Mouse (Mus musculus) right cerebral cortex, postnatal 36 days (tissue): ENCODE data around the gene Eftud2.

Experiments
- DNase-seq, 2 experiments: peaks; one replicate each; pipeline ENCODE4 v3.0.0; 2022; ENCODE audit warnings: low spot score in 2 of 2, mixed read lengths in 1 of 2

Eftud2 gene

DNA sequence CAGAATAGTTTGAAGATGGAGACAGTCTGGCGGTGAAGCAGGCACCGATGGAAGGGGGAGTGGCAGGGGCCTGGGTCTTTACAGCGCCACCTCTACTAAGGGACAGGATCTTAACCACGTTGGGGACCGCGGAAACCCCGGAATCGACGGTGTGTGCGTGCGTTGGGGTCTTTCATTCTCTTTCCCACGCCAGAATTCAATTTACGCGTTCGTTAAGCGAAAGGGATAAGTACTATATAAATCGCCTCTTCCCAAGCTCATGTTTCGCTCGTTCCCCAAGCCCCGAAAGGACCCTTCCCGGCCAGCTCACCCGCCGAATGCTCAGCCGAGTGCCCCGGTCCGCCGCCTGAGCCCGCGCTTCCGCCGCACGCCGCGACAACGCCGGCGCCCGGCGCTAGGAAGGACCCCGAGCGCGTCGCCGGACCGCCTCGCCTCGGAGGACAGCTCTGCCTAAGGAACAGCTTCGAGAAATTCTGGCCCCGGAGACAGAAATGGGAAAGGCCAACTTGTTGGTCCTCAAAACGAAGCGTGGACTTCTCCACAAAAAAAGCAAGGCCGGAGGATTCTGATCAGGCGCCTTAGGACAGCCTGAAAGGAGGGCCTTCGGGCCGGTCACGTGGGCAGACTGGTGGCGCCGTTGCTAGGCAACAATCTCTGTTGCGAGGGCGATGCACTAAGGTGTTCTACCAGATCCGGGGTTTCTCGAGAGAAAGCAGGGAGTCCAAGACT lies at the start of gene Eftud2, which contains the start of gene Ccdc103:
TSS of gene Eftud2 (minus strand) at position 401 of the 729 bp plus-strand sequence.
TSS of gene Ccdc103 (plus strand) at position 620 of the 729 bp plus-strand sequence.
- peak; percentile 90 to 92 for DNase-seq

DNA sequence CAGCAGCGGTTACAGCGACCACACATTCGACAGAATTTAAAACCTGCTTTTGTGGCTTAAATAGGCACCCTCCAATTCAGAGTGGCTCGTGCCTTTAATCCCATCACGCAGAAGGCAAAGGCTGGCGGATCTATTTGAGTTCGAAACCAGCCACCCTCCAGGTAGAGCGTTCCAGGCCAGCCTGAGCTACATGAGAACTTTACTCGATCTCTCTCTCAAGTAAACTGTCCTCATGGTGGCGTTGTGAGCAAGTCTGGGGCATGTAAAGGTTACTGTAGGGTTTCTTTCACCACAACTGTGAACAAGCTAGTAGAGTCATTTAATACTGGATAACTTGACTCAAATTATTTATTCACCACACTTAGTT lies 44.5 kb upstream of the Eftud2 start:
- DNase-seq: no peak

DNA sequence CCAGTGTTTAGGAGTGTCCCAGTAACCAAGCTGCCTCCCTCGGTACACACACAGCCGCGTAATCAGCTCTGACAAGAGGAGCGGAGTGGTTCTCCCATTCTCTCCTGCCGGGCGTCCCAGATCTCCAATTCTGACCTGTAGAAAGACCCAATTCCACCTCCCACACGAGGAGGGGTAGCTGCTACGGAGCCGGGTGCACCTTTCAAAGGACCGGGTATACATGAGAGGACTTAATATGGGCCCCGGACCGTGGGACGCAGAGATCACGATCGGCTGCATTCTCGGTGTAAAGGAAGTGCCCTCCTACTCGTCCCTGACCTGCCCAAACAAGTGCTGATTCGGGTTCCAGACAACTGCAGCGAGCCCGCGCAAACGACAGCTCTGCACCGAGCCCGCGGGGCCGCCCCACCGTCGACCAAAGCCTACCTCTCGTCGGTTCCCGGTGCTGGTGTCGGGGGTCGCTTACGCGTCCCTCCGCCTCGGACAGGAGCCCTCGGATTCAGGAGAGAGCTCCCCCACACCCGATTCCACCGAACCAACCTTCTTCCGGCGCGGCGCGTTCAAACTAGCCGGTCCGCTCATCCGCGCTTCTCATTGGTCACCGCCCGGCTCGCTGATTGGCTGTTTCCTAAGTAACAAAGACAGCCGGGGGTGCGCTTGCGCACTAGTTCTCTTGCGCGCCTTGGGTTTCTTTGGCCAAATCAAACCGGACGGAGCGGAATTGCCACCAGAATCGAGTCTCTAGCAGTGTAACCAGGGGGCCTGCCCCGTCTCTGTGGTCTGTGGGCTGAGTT lies 44.0 kb upstream of the Eftud2 start, which contains the start of gene Kif18b:
TSS of gene Kif18b (minus strand) at position 568 of the 794 bp plus-strand sequence.
- DNase-seq: peak; percentile 91 to 93

GRCm38 (mm10) chr11:102921491-102921890 lies 40.7 kb upstream of the Eftud2 start:
- DNase-seq: no peak

GRCm38 (mm10) chr11:102918077-102918476 lies 37.3 kb upstream of the Eftud2 start:
- DNase-seq: no peak

GRCm38 (mm10) chr11:102915380-102915779 lies 34.6 kb upstream of the Eftud2 start:
- DNase-seq: no peak

- no peak for DNase-seq
Observed at GRCm38 (mm10) chr11:102911376-102911775, 30.6 kb upstream of the Eftud2 start.

DNA sequence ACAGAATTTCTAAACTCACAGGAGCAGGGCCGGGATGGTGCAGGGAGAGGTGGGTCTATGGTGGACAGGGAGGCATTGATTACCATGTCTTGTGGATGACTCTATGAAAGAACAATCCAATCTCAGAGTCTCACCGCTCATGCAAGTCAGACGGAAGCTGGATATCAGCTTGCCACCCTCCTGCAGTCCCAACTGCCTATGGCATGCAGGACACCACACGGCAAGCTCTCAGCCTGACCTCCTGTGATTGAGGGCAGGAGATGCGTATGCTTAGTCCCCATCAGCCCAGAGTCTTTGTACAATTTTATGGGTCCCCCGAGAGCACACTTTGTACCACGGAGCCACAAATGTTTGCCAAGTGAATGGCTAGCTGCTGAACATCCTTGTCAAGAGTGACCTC lies 22.9 kb upstream of the Eftud2 start:
- no peak for DNase-seq

- DNase-seq: no peak
Observed at GRCm38 (mm10) chr11:102902107-102902506, 21.3 kb upstream of the Eftud2 start.

DNA sequence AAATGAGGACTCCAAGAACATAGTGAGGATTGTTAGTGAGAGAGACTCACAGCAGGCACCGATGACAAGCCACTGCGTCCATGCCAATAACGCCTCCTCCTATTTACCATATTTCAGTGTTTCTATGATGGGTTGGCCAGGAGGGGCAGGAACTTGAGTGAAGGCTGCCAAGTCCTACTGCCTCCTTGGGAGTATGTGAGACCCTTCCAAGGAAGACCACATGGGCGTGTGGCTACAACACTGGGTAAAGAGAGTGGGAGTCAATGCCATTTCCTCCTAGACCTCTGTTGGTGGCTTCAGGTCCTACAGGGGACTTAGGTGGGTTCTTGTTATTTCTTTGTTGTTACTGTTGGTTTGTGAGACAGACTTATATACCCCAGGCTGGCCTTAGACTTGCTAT lies 20.4 kb upstream of the Eftud2 start:
- DNase-seq: no peak

DNA sequence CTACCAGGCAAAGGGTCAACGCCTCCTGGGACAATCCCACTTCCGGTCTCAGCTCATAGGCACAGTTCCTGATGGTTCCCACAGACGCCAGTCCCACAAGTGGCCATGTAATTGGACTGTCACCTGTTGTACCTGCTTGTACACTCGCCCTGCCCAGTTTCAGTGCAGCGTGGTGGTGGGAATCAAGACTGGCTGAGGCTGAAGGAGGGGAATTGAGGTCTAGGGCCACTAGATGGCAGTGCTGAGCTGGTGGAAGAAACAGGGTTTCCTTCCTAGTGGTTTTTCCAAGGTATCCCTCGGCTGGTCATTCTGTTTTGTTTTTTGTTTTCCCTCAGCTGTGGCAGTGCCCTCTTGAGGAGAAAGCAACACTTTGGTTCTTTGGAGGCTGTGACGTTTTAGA lies 20.0 kb upstream of the Eftud2 start, which contains the start of gene Gfap:
TSS of gene Gfap (minus strand) at position 150 of the 400 bp plus-strand sequence.
- DNase-seq: peak; percentile 45 to 71

- DNase-seq: no peak
Observed at GRCm38 (mm10) chr11:102898408-102898807, 17.6 kb upstream of the Eftud2 start.

- no peak for DNase-seq
Observed at GRCm38 (mm10) chr11:102896641-102897040, 15.9 kb upstream of the Eftud2 start.

DNA sequence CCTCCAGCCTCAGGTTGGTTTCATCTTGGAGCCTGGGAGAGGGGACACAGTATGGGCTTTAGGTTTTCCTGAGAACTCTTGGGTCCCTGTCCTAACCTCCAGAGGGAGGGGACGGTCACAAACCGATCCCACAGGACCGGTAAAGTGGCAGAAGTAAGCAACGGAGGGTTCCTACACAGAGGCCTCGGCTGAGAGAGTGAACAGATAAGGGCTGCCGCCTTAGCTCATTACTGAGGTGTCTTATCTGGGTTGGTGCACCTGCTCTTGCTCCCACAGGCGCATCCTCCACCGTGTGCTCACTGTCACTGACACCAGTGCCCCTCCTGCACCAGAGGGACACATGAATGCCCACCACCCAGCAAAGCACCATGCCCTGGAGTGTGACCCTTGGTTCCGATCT lies 15.0 kb upstream of the Eftud2 start:
- DNase-seq: no peak

DNA sequence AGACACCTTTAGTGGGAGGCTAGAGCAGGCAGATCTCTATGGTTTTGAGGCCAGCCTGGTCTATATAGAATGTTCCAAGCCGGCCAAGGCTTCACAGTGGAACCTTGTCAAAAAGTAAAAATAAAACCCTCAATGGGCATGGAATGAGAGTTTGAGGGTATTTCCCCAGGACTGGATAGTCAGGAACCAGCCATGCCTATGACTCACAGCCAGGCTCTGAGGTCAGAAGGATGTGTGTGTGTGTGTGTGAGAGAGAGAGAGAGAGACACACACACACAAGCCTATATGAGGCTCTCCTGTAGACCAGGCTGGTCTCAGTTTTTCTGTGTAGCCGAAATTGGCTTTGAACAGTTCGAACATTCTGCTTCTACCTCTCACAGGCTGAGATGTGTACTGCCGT lies 13.9 kb upstream of the Eftud2 start:
- DNase-seq: no peak

DNA sequence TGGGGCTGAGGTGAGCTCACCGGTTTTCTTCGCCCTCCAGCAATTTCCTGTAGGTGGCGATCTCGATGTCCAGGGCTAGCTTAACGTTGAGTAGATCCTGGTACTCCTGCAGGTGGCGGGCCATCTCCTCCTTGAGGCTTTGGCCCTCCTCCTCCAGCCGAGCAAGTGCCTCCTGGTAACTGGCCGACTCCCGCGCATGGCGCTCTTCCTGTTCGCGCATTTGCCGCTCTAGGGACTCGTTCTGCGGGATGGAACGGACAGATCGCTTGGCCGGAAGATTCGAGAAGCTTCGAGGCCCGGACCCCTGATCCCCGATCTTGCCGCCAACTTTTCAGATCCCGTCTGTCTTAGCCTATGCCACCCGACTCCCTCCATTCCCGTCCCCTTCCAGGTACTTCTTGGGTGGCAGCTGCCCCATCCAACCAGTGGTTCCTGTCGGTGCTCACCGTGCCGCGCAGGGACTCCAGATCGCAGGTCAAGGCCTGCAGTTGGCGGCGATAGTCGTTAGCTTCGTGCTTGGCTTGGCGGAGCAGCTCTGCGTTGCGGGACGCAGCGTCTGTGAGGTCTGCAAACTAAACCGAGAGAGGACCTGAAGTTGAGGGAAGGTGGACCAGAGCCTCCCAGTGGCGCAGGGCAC lies 12.3 kb upstream of the Eftud2 start:
- no peak for DNase-seq

DNA sequence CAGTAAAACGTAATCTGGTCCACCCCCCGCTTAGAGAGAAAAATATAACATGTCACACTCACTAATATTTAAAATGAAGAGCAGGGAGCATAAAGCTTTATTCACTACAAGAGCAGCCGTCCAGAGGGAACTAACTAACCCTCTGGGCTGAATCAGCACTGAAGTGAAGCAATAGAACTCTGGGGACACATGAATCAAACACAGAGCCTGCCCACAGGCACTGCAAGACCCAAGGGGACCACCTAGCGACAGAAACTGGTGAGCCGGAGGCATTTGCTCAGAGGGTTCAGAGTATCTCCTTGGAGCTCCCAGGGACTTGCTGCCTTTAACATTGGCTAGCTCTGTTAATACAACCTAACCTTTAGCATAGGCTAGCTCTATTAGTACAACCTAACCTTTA lies 9.3 kb upstream of the Eftud2 start:
- DNase-seq: no peak

- peak in 1 of 2 experiments; percentile 28 for DNase-seq
Observed at GRCm38 (mm10) chr11:102888135-102888534, 7.3 kb upstream of the Eftud2 start.

GRCm38 (mm10) chr11:102887433-102887832 lies 6.6 kb upstream of the Eftud2 start:
- DNase-seq: no peak

GRCm38 (mm10) chr11:102884616-102885219 lies 3.9 kb upstream of the Eftud2 start, which contains the start of gene Fam187a:
Gene Fam187a (plus strand): TSS chr11:102885169.
- no peak for DNase-seq

GRCm38 (mm10) chr11:102881314-102882198 lies 771 bp upstream of the Eftud2 start:
- peak in 1 of 2 experiments; percentile 28 for DNase-seq
